Mouse (Mus musculus) lung, postnatal 14 days (tissue): ENCODE measurements around the gene Abcc9.
"Not testable (repeated sequence)": the region's sequence is repeated elsewhere in the genome, so short reads cannot be mapped to it uniquely, and the experiment has no call there.

Source experiments
- DNase-seq: peaks from one replicate; pipeline ENCODE4 v3.0.0; 2021

The Abcc9 gene

DNA sequence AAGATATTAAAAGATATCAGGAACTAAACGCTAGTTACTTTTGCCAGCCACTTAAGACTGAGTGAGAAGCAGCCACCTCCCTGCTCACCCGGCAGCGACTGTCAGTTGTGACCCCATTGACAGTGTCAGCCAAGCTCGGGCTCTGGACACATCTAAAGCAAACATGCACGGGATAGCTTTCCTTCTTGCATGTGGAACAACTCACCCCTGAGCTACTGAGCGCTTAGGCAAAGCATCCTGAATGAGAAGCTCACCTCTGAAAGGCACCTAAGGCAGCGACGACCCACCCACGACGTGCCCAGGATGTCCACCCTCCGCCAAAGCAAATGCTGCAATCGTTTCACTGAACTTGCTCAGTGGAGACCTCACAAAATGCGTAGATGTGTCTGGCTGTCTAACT is 954 bp downstream of the Abcc9 start:
- DNase-seq: no peak

DNA sequence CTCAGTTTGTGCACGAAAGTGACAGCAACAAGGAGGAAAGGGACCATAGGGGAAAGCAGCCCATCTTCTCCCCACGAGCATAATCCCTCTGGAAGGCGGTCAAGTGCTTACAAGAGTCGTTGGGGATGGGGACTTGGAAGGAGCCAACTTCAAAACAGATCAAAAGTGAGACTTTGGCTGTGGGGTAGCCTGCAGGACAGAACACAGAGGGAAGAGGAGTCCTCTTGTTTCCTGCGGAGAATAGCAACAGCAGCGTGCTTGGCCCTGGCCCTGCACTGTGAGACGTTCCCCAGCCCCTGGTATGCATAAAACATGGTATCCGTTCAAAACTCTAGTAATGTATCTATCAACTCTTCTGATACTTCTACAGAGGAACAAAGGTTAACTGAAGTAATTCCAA is 1.4 kb downstream of the Abcc9 start:
- no peak for DNase-seq

DNA sequence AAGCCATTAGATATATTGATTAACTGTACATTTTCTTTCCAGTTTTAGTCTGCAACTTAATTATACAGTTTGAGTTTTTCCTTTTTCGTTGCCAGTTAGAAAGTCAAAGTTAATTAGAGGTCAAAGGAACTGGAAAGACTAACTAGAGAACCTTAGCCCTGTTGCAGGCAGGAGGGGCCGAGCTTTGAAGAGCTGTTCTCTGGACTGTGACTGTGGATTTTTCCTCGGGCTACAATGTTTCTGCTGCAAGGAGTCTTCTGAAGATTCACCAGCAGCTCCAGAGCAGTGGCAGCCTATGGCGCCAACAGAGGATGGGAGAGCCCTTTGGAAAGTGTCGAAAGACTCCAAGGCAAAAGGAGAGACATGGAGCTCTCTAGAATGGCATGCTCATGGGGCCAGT is 10.0 kb downstream of the Abcc9 start:
- no peak for DNase-seq

DNA sequence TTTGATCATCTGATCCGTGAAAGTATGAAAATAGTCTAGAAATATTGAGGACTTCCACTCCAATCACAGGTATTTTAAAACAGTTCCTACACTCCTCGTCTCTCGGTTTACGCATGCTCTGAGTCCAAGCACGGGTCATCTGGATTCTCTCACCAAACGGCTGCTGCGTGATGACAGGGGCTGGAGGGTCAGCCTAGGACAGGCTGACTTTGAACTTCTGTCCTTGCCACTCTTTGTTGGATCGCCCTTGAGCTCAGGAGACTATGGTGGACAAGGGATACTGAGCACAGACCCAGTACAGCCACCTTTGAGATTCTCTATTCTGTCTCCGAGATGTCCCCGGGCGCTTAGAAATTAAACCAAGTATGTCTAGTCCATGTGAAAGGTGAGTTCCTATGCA is 12.4 kb downstream of the Abcc9 start:
- DNase-seq: no peak

DNA sequence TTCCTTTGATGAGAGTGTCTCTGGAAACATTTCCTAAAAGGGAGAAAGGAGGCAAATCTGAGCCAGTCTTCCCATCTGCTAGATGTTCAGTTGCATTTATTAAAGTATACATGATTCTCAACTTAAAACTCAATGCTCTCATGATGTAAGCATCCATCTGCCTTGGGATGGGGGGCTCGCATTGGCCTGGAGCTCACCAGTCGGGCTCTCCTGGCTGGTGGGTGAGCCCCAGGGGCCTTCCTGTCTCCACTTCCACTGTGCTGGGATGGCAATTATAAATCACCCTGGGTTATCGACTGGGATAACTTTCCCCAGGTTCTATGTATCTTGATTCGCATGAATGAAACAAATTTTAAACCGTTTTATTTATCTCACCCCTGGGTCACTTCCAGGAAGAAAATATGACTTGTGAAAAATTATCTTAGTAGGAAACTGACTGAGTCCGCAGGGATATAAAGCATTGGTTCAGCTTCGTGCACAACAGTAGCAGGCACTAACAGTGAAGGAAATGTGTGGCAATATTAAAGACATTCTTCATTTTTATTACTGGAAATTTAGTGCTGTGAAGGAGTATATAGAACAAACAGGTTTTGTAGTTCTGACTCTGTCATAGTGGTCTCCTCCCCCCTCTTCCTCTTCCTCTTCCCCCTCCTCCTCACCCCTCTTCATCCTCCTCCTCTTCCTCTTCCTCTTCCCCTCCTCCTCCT is 19.0 kb downstream of the Abcc9 start:
- no peak for DNase-seq

DNA sequence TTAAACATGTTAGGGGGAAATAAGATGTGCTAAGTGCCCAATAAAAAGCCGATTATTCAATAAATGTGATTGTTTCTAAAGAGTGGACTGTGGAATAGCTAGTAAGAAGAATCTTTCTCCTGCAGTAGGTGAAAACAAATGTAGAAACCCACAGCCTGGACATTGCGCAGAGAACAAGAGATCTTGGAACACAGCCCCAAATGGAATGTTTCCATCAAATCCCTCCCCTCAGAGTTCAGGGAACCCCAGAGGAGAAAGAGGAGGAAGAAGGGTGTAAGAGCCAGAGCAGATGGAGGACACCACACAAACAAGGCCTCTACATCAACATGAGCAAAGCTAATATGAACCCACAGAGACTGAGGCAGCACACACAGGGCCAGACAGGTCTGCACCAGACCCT is 32.1 kb downstream of the Abcc9 start:
- DNase-seq: no peak

DNA sequence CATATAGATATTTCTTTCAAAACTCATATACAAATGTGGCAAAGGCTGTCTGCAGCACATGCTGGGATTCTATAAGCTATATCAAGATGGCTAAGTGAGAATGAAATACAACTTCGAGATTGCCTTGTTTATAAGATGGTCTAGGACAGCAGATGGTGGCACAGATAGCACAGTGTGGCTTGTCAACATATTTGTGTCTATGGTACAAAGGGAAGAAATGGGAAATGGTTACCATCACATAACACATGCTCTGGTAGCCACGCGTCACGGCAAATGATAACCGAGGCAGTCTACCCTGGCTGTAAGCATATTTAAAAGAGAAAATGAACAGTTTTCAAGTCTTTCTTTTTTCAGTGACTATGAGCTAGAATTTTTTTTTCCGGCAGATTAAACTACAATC is 32.8 kb downstream of the Abcc9 start:
- DNase-seq: no peak

DNA sequence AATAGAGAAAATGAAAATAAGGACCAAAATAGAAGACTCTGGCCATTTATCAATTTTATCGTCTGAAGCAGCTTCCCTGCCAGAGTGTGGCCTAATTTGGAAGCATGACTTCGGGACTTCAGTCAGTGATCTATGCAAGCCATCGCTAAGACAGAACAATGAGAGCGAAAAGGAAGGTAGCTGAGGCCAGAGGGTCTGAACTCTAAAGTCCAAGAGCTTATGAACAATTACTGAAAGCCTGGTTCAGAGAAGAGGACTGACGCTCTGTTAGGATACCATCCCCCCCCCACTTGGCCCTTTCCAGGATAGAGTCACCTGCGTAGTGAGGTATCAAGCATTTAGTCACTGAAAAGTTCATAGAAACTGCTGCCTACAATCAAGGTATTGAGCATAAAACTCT is 33.3 kb downstream of the Abcc9 start:
- DNase-seq: no peak

DNA sequence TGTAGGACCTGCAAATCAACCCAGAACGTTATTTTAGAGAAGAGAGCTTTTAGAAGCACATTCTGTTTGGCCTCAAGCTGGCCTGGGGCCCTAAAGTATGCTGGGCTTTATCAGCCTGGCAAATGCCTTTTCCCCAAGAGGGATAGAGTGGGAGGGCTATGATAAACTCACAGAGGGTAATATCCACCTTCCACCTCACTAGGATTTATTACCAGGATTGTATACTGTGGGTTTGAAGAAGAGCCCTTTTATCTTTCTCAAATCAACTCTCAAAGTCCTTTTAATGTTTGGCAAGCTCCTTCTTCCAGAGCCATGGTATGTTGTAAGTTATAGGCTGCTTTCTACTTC is 33.7 kb downstream of the Abcc9 start:
- DNase-seq: no peak

DNA sequence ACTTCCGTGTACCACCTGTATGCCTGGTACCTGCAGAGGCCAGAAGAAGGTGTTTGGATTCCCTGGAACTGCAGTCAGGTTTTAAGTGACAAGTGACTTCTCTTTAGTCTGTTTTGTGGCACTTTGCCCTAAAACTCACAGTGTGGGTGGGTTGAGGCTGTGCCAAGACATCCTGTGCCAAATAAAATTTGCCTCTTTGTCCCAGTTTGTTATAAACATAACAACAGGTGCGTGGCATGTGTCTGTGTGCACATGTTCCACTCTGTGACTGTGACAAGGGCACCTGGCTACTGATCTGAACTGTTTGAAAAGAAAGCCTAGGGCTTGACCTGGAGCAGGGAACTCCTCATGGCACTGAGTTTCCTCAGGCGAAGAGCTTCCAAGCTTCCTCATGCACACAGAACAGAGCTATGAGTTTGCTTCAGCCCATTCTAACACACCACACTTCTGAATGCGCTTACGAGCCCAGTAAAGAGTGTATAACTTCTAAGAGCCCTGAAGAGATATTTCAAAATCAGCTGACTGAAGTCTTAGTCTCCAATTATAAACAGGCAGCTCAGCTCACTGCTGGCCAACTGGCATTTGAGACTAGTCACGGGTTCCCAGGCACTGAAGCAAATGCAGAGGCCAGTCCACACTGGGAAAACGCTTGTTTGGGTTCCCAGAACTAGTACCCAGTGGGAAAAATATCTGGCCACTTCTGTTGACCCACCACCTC is 34.3 kb downstream of the Abcc9 start:
- DNase-seq: peak; percentile 35

DNA sequence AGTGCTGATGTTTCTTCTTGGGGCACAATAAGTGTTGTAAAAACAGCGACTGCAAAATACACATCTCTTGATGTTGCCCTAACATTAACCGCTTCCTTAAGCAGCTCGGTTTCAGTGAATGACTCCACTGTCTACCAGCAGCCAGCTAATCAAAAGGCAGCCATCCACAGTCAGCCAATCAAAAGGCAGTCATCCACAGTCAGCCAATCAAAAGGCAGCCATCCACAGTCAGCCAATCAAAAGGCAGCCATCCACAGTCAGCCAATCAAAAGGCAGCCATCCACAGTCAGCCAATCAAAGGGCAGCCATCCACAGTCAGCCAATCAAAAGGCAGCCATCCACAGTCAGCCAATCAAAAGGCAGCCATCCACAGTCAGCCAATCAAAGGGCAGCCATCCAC is 40.1 kb downstream of the Abcc9 start:
- DNase-seq: not testable (repeated sequence)

DNA sequence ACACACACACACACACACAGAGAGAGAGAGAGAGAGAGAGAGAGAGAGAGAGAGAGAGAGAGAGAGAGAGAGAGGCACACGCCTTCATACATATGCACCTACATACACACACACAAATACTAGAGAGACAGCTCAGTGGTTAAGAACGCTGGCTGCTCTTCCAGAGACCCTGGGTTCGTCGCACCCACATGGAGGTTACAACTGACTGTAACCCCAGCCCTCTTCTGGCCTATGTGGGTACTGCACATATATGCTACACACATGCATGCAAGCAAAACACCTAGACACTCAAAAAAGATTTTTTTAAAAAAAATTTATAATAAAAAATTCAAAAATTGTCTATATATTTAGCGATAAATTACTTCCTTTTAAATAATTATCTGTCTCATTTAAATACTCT is 43.1 kb downstream of the Abcc9 start:
- DNase-seq: peak; percentile 40

DNA sequence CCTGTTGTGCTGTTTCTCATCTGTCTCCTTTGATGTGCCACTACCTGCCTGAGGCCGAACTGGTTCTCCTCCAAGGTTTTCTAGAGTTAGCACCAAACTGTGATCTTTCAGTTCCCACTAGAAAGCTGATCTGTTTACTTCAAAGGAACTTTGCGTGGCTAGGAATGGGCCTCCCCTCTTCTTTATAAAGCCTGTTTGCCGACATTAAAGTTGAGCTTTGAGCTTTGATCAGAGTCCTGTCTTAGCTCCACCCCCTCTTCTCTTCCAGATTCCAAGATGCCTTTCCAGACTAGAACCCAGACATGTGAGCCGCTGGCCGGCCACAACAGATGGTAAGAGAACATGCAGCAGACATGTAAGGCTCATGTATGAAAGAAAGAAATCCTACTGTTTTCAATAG is 47.6 kb downstream of the Abcc9 start:
- no peak for DNase-seq

DNA sequence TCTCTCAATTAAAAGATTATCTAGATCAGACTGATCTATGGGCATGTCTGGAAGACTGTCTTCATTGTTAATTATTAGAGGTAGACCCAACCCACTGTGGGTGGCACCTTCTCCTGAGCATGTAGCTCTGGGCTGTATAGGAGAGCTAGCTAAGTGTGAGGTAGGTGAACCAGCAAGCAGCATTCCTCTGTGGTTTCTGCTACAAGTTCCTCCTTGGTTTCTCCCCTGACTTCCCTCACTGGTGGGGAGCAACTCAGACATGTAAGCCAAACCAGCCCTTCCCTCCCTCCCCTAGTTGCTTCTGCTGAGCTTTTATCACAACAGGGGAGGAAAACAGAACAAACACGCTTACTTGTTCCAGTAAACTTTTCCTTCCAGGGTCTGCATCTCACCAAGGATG is 49.9 kb downstream of the Abcc9 start:
- DNase-seq: no peak

DNA sequence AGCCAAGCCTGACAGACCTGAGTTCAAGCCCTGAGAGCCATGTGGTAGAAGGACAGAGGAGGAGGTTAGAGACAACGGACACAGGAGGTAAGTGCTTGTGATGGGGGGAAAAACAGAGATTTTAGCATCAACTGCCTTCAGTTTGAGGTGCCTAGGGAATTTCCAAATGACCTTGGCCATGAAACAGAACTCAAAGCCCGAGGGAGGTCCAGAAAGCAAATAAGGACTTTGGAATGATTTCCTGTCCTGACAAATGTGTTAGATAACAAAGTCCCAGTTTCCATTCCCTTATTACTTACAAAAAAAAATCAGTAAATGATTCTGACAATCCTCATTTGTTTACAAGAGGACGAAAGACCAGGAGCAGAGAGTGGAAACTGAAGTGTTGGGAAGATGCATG is 52.8 kb downstream of the Abcc9 start:
- no peak for DNase-seq

DNA sequence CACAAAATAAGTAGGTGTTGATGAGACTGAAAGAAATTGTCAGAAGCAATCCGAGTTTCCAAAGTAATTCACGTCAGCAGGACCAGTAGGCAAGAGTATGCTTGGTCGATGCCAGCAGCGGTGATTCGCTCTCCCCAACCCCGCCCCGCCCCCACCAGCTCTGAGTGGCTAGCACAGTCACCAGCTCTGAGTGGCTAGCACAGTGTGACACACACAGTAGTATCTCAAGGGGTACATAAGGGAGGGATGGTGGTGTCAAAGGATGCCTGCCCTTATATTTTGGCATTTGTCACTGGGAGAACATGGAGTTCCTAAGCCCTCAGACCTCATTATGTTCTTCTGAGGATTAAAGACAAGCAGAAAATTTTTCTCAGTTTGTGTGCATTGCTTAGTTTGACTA is 56.6 kb downstream of the Abcc9 start:
- DNase-seq: no peak

DNA sequence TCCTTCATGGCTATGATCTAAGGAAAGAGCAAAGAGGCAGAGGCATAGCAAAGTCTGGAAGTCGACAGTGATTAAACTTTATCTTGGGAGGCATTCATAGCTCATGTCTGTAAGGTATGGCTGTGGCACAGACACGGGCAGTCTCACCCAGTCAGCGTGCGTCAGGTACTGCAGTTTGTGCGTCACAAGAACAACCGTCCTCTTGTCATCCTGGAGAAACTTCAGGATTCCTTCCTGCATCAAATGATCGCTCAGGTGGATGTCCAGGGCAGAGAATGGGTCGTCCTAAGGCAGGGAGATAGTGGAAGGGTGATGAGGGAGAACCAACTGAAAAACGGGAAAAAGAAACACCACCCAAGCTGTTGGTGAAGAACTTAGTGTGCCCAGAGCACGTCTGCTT is 62.8 kb downstream of the Abcc9 start:
- DNase-seq: no peak

DNA sequence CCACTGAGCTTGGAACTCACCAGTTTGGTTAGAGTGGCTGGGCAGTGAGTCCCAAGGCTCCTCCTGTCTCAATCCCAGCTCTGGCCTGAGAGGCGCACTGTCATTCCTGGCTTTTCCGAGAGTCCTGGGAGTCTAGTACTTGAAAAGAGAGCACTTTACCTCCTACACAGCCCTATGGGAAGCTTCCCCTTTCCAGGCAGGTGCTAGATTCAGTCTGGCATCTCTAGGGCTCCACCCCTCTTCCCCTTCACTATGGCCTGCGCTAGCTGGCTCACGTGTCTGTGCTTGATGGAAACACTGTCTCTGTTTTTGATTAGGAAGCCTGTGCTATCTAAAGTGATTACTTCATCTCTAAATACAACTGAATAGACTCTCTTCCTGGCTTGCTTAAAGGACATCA is 66.5 kb downstream of the Abcc9 start:
- DNase-seq: no peak

DNA sequence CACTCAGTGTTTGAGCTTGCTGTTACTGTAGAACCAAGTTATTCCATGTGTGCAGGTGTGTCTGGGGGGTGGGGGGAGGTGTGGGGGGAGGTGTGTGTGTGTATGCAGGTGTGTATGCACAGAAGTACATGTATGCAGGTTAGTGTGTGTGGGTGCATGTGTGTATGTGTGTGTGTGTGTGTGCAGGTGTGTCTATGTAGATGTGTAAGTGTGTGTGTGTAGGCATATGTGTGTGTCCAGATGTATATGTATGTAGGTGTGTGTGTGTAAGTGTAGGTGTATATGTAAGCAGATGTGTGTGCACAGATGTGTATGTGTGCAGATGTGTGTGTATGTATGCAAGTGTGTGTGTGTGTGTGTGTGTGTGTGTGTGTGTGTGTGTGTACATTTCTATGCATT is 66.9 kb downstream of the Abcc9 start:
- DNase-seq: no peak

DNA sequence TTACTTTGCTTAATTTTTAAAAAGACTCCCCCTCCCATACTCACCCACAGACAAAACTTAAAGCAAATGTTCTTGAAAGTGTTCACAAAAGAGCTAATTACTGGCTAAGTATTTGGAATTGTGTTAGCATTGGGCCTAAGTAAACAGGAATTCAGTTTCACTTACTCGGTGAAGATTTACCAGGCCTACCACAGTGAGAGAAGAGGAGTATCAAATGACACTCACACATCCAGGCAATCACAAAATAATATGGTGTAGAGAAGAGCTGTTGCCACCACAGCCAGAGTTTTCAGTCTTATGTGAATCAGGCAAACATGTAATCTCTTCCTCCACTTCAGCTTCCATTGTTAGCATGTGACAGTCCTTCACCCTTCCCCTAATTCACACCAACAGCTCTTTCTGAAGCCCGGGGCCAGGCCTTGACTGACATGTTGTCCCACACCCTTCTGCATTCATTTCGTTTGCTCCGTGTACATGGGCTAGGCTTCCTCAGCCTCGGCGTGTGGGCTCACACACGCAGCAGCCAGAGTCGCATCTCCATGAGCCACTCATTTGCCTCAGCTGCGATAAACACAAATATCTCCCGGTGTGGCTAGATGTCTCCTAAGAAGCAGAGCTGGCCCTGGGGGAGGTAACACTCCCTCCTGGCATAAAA is 67.5 kb downstream of the Abcc9 start:
- no peak for DNase-seq

DNA sequence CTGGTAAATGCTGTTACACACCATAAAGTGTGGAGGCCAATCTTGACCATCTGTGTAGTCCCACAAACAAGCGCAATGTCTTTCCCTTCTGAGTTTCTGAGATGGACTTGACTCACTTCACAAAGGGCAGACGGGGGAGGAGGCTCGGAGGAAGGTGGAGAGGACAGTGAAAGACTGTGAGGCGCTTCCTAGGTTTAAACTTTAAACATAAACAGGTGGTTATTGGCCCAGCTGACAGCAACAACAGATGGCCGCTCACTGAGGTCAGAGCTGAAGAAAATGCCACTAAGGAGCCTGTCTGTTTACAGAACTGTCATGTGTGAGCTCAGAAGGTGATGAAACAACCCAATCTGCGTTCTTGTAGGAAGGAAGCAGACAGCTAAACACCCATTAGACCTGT is 78.8 kb downstream of the Abcc9 start:
- no peak for DNase-seq

DNA sequence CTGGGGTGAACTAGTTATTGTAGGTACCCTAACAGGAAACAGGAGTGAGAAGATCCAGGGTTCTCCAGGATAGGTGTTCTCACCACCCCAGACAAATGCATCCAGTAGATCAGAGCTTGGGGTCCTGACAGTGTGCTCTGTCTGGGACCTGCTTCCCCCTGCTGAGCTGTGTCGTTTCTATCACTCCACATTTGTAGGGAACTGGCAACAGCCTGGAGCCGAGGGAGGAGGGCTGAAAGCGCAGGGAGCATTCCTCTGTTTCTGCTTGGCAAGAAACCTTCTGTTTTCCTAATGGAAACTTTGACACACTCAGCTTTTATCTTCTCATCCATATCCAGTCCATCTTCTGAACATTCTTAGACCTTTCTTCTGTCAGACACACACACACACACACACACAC is 85.5 kb downstream of the Abcc9 start:
- peak; percentile 48 for DNase-seq

DNA sequence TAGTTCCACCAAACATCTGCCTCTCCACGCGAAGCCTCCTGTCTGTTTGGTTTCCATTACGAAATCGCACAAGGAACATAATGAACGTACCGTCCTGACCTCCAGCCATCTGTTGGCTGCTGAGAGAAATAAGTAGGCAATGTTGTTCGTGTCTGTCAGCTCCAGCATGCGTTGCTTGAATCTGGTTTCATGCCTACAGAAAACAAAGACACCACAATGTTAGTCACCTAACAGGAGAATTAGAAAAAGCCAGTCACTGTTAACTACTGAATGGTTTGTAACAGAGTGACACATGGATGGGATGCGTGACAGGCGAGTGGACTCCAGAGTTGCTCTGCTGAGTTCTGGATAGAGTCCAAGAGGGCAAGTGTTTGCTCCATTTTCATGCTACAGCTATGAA is 87.8 kb downstream of the Abcc9 start:
- peak; percentile 46 for DNase-seq

DNA sequence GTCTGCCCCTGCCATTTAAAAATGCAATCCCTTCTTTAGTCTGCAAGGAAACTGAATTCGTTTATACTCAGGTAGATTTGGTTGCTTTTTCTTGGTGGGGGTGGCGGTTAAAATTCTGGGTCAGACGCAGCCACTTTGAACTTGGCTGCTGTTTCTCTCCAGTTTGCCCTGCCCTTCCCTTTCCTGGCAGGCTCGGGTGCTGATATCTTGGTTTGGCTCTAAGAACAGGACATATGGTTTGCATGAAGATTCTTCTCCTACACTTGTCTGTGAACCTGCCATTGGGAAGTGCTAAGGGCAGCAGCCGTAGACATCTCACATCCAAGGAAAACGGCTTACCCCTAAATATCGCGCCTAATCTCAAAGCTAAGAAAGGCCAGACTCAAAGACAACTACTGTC is 89.7 kb downstream of the Abcc9 start:
- no peak for DNase-seq
